Mouse (Mus musculus) stomach, embryonic 15.5 days (tissue): ENCODE measurements around the gene Ninj2. TPM values are rescaled to one million over a fixed set of nuclear protein-coding genes. Genes with fewer than 3 reads are reported as not detected.
"Not testable (repeated sequence)": the region's sequence is repeated elsewhere in the genome, so short reads cannot be mapped to it uniquely, and the experiment has no call there.

ENCODE experiments used
- ATAC-seq: fragments of 200-750 bp; cut with Nextera tagmentation; 2 replicates; pipeline ENCODE4 v1.8.0; 2017; ENCODE audit warnings: low read depth, moderate number of reproducible peaks, moderate TSS enrichment; ENCODE audit not compliant: insufficient read depth, low FRiP score
- H3K27ac ChIP-seq: fragments of 300-500 bp; sonication (generic); 2 replicates; pipeline ENCODE4 v1.5.1; 2015; ENCODE audit warnings: mild to moderate bottlenecking, inconsistent platforms
- H3K27me3 ChIP-seq: fragments of 300-500 bp; sonication (generic); replicated peaks from 2 replicates; pipeline ENCODE4 v1.6.1; 2015; ENCODE audit warnings: inconsistent platforms
- H3K36me3 ChIP-seq: fragments of 300-500 bp; sonication (generic); 2 replicates; pipeline ENCODE4 v1.6.1; 2015; ENCODE audit warnings: inconsistent platforms
- H3K4me1 ChIP-seq: fragments of 300-500 bp; sonication (generic); 2 replicates; pipeline ENCODE4 v1.6.1; 2015; ENCODE audit warnings: inconsistent platforms
- H3K4me2 ChIP-seq: fragments of 300-500 bp; sonication (generic); 2 replicates; pipeline ENCODE4 v1.6.1; 2015; ENCODE audit warnings: mild to moderate bottlenecking, inconsistent platforms
- H3K4me3 ChIP-seq: fragments of 300-500 bp; sonication (generic); replicated peaks from 2 replicates; pipeline ENCODE4 v1.5.1; 2015; ENCODE audit warnings: inconsistent platforms
- H3K9ac ChIP-seq: fragments of 300-500 bp; sonication (generic); 2 replicates; pipeline ENCODE4 v1.6.1; 2015; ENCODE audit warnings: inconsistent platforms
- H3K9me3 ChIP-seq: fragments of 300-500 bp; sonication (generic); 2 replicates; pipeline ENCODE4 v1.6.1; 2016; ENCODE audit warnings: inconsistent platforms
- WGBS: fragments of 180-500 bp; shearing (Covaris S2); methylation state at CpG from one replicate; pipeline ENCODE4 v1.1.7; 2015; 5-methylcytosine and 5-hydroxymethylcytosine counted together
- polyA plus RNA-seq: library from polyadenylated mRNA; unstranded; fragments of >200 nt; fragmentation: Nextera tagmentation; extraction: Ambion mirVana; gene quantifications from 2 replicates; pipeline ENCODE4 v1.2.1, GENCODE M21; 2015

Gene Ninj2
- polyA plus RNA-seq, 1 experiment from 2014 or later, result not detected

DNA sequence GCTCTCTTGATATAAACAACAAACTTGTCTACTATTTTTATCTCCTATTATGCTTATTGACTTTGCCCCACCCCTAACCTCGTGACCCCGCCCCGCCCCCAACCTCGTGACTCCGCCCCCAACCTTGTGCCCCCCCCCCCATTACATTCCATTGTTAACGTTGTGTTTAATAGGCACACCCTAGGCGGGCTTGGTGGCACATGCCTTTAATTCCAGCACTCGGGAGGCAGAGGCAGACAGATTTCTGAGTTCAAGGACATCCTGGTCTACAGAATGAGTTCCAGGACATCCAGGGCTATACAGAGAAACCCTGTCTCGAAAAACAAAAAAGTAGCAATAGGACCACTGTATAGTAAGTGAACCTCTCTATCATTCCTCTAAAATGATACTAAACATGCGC, 13.6 kb upstream of the Ninj2 start:
- Histone ChIP-seq H3K4me1 (no peaks in the 10 kb centered on the region), H3K4me2 (no peak overlapping the region), H3K27ac (no peak overlapping the region), H3K9ac (no peak overlapping the region), H3K9me3 (no peaks in the 10 kb centered on the region), H3K36me3 (no peaks in the 10 kb centered on the region), H3K27me3 (no peaks in the 10 kb centered on the region), H3K4me3 (no peak overlapping the region)
- WGBS, result 80% methylated on average over 10 of the region's 10 CpGs
- no peak for ATAC-seq

DNA sequence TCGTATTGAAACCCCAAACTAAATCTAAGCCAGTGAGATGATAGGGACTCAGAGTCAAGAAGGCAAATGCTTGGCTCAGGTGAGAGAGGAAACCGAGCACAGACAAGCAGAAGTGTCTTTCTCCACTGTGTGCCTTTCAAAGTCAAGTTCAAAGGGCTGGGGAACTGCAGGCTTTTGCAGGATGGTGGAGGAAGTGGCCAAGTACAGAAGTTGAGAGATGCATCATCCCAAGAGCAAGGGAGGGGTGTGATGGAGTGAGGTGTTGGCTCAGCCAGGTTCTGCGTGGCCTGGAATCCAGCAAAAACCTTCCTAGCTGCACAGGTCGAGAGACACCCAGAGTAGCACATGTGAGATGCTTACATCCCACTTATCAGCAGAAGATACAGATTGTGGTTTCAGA, 11.6 kb upstream of the Ninj2 start:
- 83% methylated on average over 4 of the region's 4 CpGs for WGBS
- Histone ChIP-seq H3K9ac (no peak overlapping the region), H3K27me3 (no peaks in the 10 kb centered on the region), H3K4me1 (no peaks in the 10 kb centered on the region), H3K9me3 (no peaks in the 10 kb centered on the region), H3K27ac (no peak overlapping the region), H3K4me3 (no peak overlapping the region), H3K36me3 (no peaks in the 10 kb centered on the region), H3K4me2 (no peak overlapping the region)
- no peak for ATAC-seq

DNA sequence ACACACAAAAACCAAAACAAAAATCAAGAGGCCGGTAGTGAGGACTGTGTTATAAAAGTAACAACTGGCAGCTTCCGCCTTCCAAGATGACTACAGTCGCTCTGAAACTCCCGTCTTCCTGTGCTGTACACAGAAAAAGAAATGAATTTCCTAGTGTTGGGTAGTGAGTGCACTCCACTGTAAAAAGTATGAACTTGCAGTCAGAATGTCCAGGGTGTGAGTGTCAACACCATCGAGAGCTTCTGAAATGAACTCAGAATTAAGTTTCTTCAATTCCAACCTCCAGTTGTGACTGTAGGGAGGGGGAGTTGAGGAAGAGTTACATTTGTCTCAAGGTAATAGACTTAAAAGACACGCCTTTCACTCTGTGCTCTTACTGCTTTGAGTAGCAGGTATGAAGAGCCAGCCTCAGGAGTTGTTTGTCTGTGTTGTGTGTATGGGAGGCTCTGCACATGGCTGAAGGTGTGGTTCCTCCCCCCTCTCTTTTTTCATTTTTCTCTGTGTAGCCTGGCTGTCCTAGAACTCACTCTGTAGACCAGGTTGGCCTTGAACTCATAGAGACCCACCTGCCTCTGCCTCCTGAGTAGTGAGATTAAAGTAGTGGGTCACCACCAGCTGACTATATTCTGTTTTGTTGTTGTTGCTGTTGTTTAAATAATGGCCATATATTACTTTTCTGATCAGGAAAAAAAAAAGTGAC, 10.7 kb upstream of the Ninj2 start:
- WGBS, result 89% methylated on average over 6 of the region's 6 CpGs
- Histone ChIP-seq H3K36me3 (no peaks in the 10 kb centered on the region), H3K4me3 (no peak overlapping the region), H3K9me3 (no peaks in the 10 kb centered on the region), H3K9ac (no peak overlapping the region), H3K27ac (no peak overlapping the region), H3K27me3 (no peaks in the 10 kb centered on the region), H3K4me2 (no peak overlapping the region), H3K4me1 (no peaks in the 10 kb centered on the region)
- ATAC-seq, result no peak

- Histone ChIP-seq H3K4me1 (no peaks in the 10 kb centered on the region), H3K27me3 (no peaks in the 10 kb centered on the region), H3K36me3 (no peaks in the 10 kb centered on the region), H3K27ac (no peak overlapping the region), H3K9ac (no peak overlapping the region), H3K4me2 (no peak overlapping the region), H3K9me3 (no peaks in the 10 kb centered on the region), H3K4me3 (no peak overlapping the region)
- ATAC-seq, result no peak
- 75% methylated on average over 8 of the region's 8 CpGs for WGBS
Observed at GRCm38 (mm10) chr6:120082951-120083411, 10.2 kb upstream of the Ninj2 start.

GRCm38 (mm10) chr6:120083442-120083841, 9.7 kb upstream of the Ninj2 start:
- H3K4me1 ChIP-seq, result no peaks in the 10 kb centered on the region
- no peak overlapping the region for H3K9ac ChIP-seq
- H3K27ac ChIP-seq, result no peak overlapping the region
- H3K4me3 ChIP-seq, result no peak overlapping the region
- no peaks in the 10 kb centered on the region for H3K36me3 ChIP-seq
- no peak for ATAC-seq
- no peaks in the 10 kb centered on the region for H3K9me3 ChIP-seq
- no peak overlapping the region for H3K4me2 ChIP-seq
- 67% methylated on average over 6 of the region's 6 CpGs for WGBS
- no peaks in the 10 kb centered on the region for H3K27me3 ChIP-seq

GRCm38 (mm10) chr6:120084983-120085382, 8.2 kb upstream of the Ninj2 start:
- no peaks in the 10 kb centered on the region for H3K9me3 ChIP-seq
- H3K4me3 ChIP-seq, result no peak overlapping the region
- no peaks in the 10 kb centered on the region for H3K36me3 ChIP-seq
- no peak overlapping the region for H3K4me2 ChIP-seq
- ATAC-seq, result no peak
- 93% methylated on average over 2 of the region's 2 CpGs for WGBS
- no peak overlapping the region for H3K27ac ChIP-seq
- H3K9ac ChIP-seq, result no peak overlapping the region
- no peaks in the 10 kb centered on the region for H3K27me3 ChIP-seq
- no peaks in the 10 kb centered on the region for H3K4me1 ChIP-seq

GRCm38 (mm10) chr6:120085832-120086231, 7.3 kb upstream of the Ninj2 start:
- no peak for ATAC-seq
- no peaks in the 10 kb centered on the region for H3K4me1 ChIP-seq

DNA sequence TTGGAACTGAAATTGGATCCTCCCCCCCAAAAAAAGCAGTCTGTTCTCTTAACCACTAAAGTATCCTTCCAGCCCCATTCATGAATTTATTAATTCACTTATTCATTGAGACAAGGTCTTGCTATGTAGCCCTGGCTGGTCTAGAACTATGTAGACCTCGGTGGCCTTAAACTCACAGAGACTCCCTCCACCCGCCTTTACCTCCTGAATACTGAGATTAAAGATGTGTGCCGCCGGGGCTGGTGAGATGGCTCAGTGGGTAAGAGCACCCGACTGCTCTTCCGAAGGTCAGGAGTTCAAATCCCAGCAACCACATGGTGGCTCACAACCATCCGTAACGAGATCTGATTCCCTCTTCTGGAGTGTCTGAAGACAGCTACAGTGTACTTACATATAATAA, 6.1 kb upstream of the Ninj2 start:
- H3K4me2 ChIP-seq, H3K36me3 ChIP-seq, H3K9ac ChIP-seq, H3K27ac ChIP-seq, H3K9me3 ChIP-seq, ATAC-seq, H3K27me3 ChIP-seq, H3K4me1 ChIP-seq, H3K4me3 ChIP-seq: not testable (repeated sequence)
- 88% methylated on average over 8 of the region's 8 CpGs for WGBS

More at GRCm38 (mm10) chr6:120085832-120086231, 7.3 kb upstream of the Ninj2 start:
- H3K27ac ChIP-seq, result no peak overlapping the region
- no peaks in the 10 kb centered on the region for H3K27me3 ChIP-seq
- no peak overlapping the region for H3K4me3 ChIP-seq
- no peaks in the 10 kb centered on the region for H3K9me3 ChIP-seq
- WGBS, result 68% methylated on average over 3 of the region's 3 CpGs
- H3K9ac ChIP-seq, result no peak overlapping the region
- H3K36me3 ChIP-seq, result no peaks in the 10 kb centered on the region
- no peak overlapping the region for H3K4me2 ChIP-seq

DNA sequence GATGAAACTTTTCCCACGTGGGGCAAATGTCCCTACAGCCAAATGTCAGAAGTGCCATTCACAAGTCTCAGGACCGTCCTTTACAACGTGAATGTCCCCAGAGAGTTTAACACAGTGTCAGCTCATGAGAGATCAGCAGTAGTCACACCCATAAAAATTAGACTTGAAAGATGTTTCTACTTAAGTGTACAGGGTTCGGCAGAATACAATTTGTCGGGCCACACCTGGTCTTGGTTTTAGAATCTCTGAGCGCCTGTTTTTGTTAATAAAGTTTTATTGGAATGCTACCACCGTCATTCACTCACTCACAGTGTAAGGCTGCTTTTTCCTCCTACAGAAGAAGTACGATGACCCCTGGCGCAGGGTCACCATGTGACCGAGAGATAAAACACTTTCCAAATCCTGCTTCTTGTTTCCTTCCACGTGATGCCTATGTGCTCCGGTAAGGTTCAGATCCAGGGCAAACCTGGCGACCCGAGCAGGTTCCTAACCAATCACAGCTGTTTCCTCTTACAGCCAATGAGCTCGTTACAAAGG, 2.4 kb upstream of the Ninj2 start:
- no peaks in the 10 kb centered on the region for H3K4me1 ChIP-seq
- H3K27ac ChIP-seq, result no peak overlapping the region
- no peak overlapping the region for H3K4me3 ChIP-seq
- 57% methylated on average over 15 of the region's 15 CpGs for WGBS
- H3K27me3 ChIP-seq, result no peaks in the 10 kb centered on the region
- no peak for ATAC-seq
- H3K9me3 ChIP-seq, result no peaks in the 10 kb centered on the region
- H3K9ac ChIP-seq, result no peak overlapping the region
- H3K36me3 ChIP-seq, result no peaks in the 10 kb centered on the region
- H3K4me2 ChIP-seq, result no peak overlapping the region

- Histone ChIP-seq H3K36me3 (no peaks in the 10 kb centered on the region), H3K4me2 (no peak overlapping the region), H3K27me3 (no peaks in the 10 kb centered on the region), H3K9me3 (no peaks in the 10 kb centered on the region), H3K9ac (no peak overlapping the region), H3K27ac (no peak overlapping the region), H3K4me1 (no peaks in the 10 kb centered on the region), H3K4me3 (no peak overlapping the region)
- ATAC-seq, result no peak
- 77% methylated on average over 4 of the region's 4 CpGs for WGBS
Observed at GRCm38 (mm10) chr6:120091956-120092355, 1.2 kb upstream of the Ninj2 start.

DNA sequence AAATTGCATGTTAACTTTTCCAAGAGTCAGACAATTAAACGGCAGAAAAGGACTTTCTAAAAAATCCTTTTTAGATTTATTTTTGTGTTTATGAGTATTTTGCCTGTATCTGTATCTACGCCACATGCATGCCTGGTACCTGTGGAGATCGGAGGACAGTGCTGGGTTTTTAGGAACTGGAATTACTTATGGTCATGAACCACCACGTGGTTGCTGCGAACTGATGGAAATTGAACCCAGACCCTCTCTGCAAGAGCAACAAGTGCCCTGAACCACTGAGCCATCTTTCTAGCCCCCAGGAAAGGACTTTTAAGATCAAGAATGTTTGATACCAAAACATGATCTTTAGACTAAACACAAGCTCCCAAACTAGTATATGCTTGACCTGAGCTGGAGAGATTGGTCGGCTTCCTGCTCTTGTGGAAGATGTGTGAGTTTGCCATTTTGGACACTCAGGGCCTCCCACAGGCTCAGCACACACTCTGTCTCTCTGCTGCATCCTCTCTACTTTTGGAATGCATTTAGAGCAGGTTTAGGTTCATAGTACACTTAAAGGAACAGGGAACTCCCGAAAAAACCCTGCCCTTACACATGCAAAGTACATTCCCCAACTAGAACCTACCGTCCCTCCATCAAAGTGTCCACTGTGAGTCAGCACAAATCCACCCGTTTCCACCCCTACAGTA, 1.1 kb downstream of the Ninj2 start:
- Histone ChIP-seq H3K4me2 (no peak overlapping the region), H3K9me3 (no peaks in the 10 kb centered on the region), H3K4me3 (no peak overlapping the region), H3K36me3 (no peaks in the 10 kb centered on the region), H3K27me3 (no peaks in the 10 kb centered on the region), H3K27ac (no peak overlapping the region), H3K4me1 (no peaks in the 10 kb centered on the region), H3K9ac (no peak overlapping the region)
- 78% methylated on average over 9 of the region's 9 CpGs for WGBS
- ATAC-seq, result no peak

GRCm38 (mm10) chr6:120095096-120095495, 1.9 kb downstream of the Ninj2 start:
- Histone ChIP-seq H3K4me3 (no peak overlapping the region), H3K4me1 (no peaks in the 10 kb centered on the region), H3K9me3 (no peaks in the 10 kb centered on the region), H3K36me3 (no peaks in the 10 kb centered on the region), H3K27ac (no peak overlapping the region), H3K4me2 (no peak overlapping the region), H3K9ac (no peak overlapping the region), H3K27me3 (no peaks in the 10 kb centered on the region)
- ATAC-seq, result no peak
- WGBS, result 70% methylated on average over 5 of the region's 5 CpGs
